Mouse (Mus musculus) E14TG2a.4 (cell line): ENCODE results near the gene Scg3.

Source experiments
- CTCF ChIP-seq: conservative IDR thresholded peaks from 2 replicates; pipeline ENCODE4 v1.5.1; 2014; ENCODE audit warnings: low read length
- POU5F1 ChIP-seq: IDR thresholded peaks from 2 replicates; pipeline ENCODE4 v1.6.1; 2014; ENCODE audit warnings: low read length, borderline replicate concordance

- no peak for TF ChIP-seq CTCF
- TF ChIP-seq POU5F1: no peak
Measured at GRCm38 (mm10) chr9:75609965-75610364, 73.9 kb downstream of the Scg3 start.
